Mouse (Mus musculus) brown adipose tissue, adult 24 weeks (tissue): ENCODE results near the gene Pinlyp. TPM values are rescaled to one million over a fixed set of nuclear protein-coding genes. Genes with fewer than 3 reads are reported as not detected.

ENCODE experiments used
- H3K27ac ChIP-seq: fragments of 200-500 bp; replicated peaks from 2 replicates; pipeline ENCODE4 v1.5.1; 2012; ENCODE audit warnings: low read depth, mild to moderate bottlenecking, low read length
- H3K4me1 ChIP-seq: fragments of 200-500 bp; 2 replicates; pipeline ENCODE4 v1.6.1; 2012; ENCODE audit warnings: low read length, mixed read lengths; ENCODE audit not compliant: control insufficient read depth, insufficient read depth, insufficient read length
- H3K4me3 ChIP-seq: fragments of 200-500 bp; 2 replicates; pipeline ENCODE4 v1.5.1; 2012; ENCODE audit warnings: low read depth, mild to moderate bottlenecking, low read length, moderate library complexity; ENCODE audit not compliant: insufficient read depth
- polyA plus RNA-seq: library from polyadenylated mRNA; stranded (reverse); fragments of >200 nt; gene quantifications from 2 replicates; pipeline ENCODE4 v1.2.4, GENCODE M21; 2012; ENCODE audit not compliant: missing spikeins, insufficient read depth, insufficient read length

Pinlyp gene
- polyA plus RNA-seq, 1 experiment = not detected

- Histone ChIP-seq H3K4me1 (no peaks in the 10 kb centered on the region), H3K4me3 (no peak overlapping the region), H3K27ac (no peak overlapping the region)
Observed at GRCm38 (mm10) chr7:24572455-24572854, 26.5 kb upstream of the Pinlyp start.

DNA sequence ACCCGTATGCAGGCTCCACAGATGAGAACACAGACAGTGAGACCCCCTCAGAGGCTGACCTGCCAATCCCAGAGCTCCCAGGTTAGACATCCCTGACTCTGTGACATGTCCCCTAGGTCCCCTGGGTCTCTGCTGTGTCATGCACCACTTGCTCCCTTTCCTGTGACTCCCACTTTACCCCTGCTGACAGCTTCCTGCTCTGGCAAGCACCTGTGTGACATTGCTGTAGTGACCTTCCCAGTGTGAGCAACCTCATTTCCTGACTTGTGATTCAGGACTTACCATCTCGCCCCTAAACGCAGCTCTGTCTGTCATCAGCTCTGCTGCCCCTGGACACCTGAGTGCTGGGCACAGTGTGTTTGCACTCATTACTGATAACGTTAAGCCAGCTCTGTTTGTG lies 25.2 kb upstream of the Pinlyp start:
- H3K4me3 ChIP-seq = no peak overlapping the region
- no peaks in the 10 kb centered on the region for H3K4me1 ChIP-seq
- no peak overlapping the region for H3K27ac ChIP-seq

DNA sequence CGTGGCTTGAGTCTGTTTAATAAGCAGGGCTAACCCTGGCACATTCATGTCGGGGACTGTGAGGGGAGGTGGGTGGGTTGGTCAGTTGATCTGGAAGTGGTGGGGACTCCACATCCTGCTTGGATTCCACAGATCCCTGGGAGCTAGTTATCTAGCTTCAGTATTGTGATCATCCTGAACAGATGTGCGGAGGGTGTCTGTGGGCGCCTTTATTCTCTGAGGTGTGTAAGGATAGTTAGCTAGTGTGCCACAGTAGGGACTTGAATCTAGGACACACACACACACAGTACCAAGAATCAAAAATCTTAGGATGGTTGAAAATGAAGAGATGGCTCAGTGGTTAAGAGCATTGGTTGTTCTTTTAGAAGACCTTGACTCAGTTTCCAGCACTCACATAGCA lies 22.6 kb upstream of the Pinlyp start:
- no peak overlapping the region for H3K4me3 ChIP-seq

GRCm38 (mm10) chr7:24566206-24566605 lies 20.3 kb upstream of the Pinlyp start:
- Histone ChIP-seq H3K4me1 (no peaks in the 10 kb centered on the region), H3K4me3 (no peak overlapping the region), H3K27ac (no peak overlapping the region)

More for the DNA sequence above, 22.6 kb upstream of the Pinlyp start:
- Histone ChIP-seq H3K4me1 (no peaks in the 10 kb centered on the region), H3K27ac (no peak overlapping the region)

GRCm38 (mm10) chr7:24565627-24566026 lies 19.7 kb upstream of the Pinlyp start:
- H3K27ac ChIP-seq = no peak overlapping the region
- no peaks in the 10 kb centered on the region for H3K4me1 ChIP-seq
- no peak overlapping the region for H3K4me3 ChIP-seq

DNA sequence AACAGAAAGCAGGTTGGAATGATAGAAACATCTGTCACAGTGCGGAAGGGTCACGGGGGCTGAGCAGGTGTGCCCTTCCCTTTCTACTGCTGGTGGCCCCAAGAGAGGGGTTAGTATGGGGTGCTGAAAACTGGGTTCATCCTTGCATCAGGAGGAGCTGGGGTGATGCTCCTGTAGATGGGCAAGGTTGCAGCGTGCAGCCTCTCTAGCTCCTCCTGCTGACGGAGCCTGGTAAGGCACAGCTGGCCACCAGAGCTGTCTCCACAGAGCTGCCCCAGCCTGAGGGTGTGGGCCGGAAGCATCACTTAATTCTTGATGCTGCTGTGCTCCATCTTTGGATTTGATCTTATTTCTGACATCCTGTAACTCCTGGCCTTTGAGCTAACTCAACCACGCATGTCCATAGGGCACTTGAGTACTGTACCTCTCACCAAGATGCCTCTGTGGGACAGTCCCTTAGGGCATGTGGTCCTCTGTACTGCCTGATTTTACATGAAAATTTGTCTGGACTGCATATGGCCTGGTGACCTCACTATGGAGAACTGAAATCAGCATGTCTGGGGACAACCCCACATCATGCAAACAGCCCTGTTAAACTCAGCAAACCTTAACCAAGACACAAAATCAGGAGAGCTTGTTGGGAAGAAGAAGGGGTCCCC lies 18.8 kb upstream of the Pinlyp start:
- Histone ChIP-seq H3K27ac (no peak overlapping the region), H3K4me3 (no peak overlapping the region), H3K4me1 (no peaks in the 10 kb centered on the region)

- H3K4me1 ChIP-seq = no peaks in the 10 kb centered on the region
- no peak overlapping the region for H3K4me3 ChIP-seq
- H3K27ac ChIP-seq = no peak overlapping the region
Observed at GRCm38 (mm10) chr7:24563837-24564206, 17.9 kb upstream of the Pinlyp start.

DNA sequence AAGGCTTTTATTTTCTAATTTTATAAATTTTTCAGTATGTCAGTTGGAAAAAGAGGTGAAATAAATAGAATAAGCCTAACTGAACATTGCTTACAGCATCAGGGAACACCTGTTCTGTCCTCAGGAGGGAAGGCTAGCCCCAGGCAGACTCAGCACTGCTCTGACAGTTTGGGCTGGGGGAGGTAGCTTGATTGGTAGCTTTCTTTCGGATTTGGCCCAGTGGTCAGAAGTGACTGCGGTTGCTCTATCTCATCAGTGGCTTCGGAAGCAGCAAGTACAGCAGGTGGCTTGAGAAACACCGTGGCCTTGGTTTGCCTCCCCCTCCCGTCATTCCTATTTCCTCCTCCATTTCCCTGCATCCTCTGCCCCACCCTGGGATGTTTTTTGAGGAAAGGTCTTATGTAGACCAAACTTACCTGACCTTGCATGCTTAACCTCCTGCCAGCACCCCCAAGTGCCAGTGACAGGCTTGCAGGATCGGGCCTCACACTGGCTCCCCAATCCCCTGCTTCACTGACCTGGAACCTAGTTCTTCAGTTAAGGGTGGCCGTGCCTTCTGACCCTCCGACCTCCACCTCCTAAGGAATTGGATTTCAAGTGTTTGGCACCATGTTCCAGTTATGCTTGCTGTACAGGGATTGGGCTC lies 17.4 kb upstream of the Pinlyp start:
- Histone ChIP-seq H3K4me1 (no peaks in the 10 kb centered on the region), H3K27ac (no peak overlapping the region), H3K4me3 (no peak overlapping the region)

DNA sequence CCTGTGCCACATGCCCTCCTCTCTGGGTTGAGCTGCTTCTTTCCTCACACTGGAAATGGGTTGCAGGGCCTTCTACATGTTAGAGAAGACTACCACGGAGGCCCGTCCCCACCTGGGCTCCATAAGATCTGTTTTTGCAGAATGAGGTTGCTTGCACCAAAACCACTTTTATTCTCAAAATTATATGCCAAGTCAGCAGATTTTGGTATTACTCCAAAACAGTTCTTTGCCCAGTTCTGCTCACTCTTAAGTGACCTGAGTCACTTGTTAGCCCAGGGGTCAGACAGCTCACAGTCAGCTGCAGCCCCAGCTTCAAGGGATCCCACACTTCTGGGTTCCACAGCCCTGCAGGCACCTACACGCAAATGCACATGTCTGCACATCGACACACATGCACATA lies 15.5 kb upstream of the Pinlyp start:
- no peaks in the 10 kb centered on the region for H3K4me1 ChIP-seq
- H3K27ac ChIP-seq = no peak overlapping the region
- H3K4me3 ChIP-seq = no peak overlapping the region

GRCm38 (mm10) chr7:24555786-24556185 lies 9.9 kb upstream of the Pinlyp start:
- Histone ChIP-seq H3K4me3 (no peak overlapping the region), H3K4me1 (peaks cover 3% of the 10 kb centered on the region; the same call in 1 of the 2 replicates), H3K27ac (no peak overlapping the region)

- H3K4me3 ChIP-seq = no peak overlapping the region
Observed at GRCm38 (mm10) chr7:24551985-24552759, 6.3 kb upstream of the Pinlyp start.

DNA sequence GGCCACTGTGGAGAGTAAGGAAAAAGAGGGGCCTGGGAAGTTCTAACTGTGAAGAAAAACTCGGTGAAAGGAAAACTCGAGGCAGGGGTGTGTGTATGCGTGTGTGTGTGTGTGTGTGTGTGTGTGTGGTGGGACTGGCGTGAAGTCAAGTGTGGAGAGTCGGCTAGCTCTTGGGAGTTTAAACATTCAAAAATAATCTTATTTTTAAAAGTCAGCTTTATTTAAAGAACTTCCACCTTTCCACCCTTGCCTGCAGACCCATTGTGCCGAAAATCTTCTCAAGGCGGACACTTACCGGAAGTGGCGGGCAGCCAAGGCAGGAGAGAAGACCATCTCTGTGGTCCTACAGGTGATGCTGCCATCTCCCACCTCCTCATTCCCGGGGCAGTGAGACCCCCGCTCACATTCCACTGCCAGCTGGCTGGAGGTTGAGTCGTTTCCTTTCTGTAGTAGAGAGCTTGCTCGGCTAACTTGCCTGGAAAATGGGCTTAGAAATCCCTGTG lies 1.7 kb upstream of the Pinlyp start:
- Histone ChIP-seq H3K4me1 (peaks cover 3% of the 10 kb centered on the region; the same call in 1 of the 2 replicates), H3K4me3 (peak overlapping the region; percentile 81), H3K27ac (no peak overlapping the region)

More at GRCm38 (mm10) chr7:24551985-24552759, 6.3 kb upstream of the Pinlyp start:
- Histone ChIP-seq H3K4me1 (peaks cover 3% of the 10 kb centered on the region; the same call in 1 of the 2 replicates), H3K27ac (no peak overlapping the region)

- no peaks in the 10 kb centered on the region; the same call in 1 of the 2 replicates for H3K4me1 ChIP-seq
- peak overlapping the region; percentile 81 for H3K4me3 ChIP-seq
- H3K27ac ChIP-seq = peak overlapping the region; percentile 64
Observed at GRCm38 (mm10) chr7:24546634-24547389, 894 bp upstream of the Pinlyp start.

DNA sequence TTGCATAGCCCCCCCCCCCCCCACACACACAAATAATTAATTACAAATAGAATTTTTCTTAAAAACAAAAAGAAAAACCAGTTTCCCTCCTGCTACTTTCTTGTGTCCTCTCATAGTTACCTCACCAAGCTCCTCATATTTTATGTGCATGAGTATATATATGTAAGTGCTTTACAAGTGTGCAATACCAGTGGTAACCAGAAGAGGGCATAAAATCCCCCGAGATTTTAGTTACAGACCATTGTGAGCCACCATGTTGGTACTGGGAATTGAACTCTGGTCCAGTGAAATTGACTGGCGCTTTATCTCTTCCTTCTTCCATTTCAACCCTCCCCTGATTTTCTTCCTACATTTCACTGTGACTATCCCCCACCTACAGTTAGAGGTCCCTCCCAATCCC lies 1.4 kb downstream of the Pinlyp start:
- H3K27ac ChIP-seq = no peak overlapping the region
- no peaks in the 10 kb centered on the region; the same call in 1 of the 2 replicates for H3K4me1 ChIP-seq
- no peak overlapping the region for H3K4me3 ChIP-seq

GRCm38 (mm10) chr7:24539686-24540085 lies 6.2 kb downstream of the Pinlyp start:
- H3K4me3 ChIP-seq = no peak overlapping the region
- no peak overlapping the region for H3K27ac ChIP-seq

More at GRCm38 (mm10) chr7:24539686-24540085, 6.2 kb downstream of the Pinlyp start:
- no peaks in the 10 kb centered on the region for H3K4me1 ChIP-seq
